Mouse (Mus musculus) B cell, adult 2 months (primary cell): ENCODE results near the gene Nrap.
"Not testable (repeated sequence)": the region's sequence is repeated elsewhere in the genome, so short reads cannot be mapped to it uniquely, and the experiment has no call there.

Experiments
- DNase-seq, 2 experiments: peaks; one replicate each; pipeline ENCODE4 v3.0.0; 2022

The Nrap gene

GRCm38 (mm10) chr19:56389879-56390278 lies at the start of gene Nrap:
Nrap (minus strand) TSS chr19:56390037.
- DNase-seq: no peak

DNA sequence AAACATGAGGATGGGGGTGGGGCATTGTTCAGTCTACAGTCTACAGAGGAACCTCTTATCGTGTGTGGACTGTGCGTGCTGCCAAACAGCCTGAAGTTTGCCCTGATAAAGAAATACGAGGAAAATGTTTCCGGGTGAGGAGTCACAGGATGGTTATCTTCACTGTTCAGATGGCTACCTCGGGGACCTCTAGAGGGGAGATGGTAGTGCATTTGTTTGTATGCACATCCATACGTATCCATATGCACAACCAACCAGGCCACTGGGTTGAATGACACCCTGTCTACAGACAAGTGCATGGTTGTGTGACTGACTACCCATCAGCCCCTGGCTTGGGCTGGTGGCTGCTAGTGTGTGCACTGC lies 49.2 kb upstream of the Nrap start:
- DNase-seq: no peak

DNA sequence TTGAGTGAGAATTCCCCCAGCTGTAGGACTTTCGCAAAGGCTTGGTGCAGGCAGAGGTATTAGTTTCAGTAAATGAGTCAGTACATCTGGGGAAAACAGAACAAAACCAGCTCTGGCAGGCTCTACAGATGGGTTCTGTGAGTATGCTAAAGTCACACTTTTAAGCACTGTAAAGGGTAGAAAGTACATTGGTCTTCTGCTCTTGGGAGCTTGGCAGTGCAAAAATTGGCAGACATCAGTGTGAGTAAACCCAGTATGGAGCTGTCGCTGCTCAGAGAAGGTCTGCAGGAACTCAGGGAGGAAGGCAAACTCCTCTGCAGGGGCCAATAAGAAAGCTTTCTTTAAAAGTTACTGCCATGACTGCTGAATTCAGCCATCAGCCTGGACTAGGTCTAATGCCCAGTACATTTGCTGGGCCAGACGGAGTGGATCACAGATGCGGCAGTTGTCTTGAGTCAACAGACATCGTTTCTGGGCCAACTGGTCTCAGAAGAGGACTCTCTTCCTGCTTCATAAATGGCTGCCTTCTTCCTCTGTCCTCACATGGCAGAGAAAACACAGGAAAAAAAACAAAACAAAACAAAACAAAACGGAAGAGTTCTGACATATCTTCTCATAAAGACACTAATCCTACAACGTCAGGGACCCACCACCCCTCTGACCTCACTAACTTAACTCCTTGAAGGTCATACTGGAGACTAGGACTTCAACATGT lies 48.7 kb upstream of the Nrap start:
- DNase-seq: no peak

- DNase-seq: no peak
These were observed 46.5 kb upstream of the Nrap start for GRCm38 (mm10) chr19:56436380-56436779.

- DNase-seq: no peak
These were observed 43.7 kb upstream of the Nrap start for GRCm38 (mm10) chr19:56433581-56433980.

- no peak for DNase-seq
These were observed 42.9 kb upstream of the Nrap start for GRCm38 (mm10) chr19:56432706-56433105.

DNA sequence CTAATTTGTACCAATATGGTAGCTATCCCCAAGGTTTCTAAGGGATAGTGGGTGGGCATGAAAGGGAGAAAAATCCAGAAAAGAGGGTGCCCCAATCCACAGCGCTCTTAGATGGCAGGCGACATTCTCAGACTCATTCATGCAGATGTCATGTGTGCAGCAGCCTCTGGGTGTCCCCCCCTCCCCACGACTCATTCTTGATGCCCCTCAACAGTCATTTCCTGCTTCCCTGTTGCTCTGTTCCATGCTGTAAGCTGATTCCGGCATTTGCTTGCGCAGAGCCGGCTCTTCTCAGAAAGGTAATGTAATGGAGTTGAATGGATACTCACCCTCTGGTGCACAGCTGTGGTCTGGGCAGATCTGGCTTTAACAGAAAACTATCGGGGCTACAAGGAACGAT lies 40.5 kb upstream of the Nrap start:
- DNase-seq: no peak

DNA sequence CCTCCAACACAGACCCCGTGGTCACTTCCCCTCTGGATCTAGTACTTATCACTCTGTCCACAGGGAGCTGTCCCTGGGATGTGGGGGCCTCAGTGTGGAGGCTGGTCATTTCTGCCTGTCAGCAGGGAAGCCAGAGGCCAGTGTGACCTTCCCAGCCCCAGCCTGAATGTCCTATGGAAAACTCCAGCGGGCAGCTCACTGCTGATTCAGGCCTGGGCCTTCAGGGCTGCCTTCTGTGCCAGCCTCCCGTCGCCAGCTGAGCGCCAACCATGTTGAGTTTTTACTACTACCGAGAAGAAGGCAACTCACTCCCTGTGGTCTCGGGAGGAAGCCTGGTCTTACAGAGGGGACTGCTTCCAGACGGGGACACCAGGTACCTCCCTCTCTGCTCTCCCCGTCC lies 35.7 kb upstream of the Nrap start:
- no peak for DNase-seq

DNA sequence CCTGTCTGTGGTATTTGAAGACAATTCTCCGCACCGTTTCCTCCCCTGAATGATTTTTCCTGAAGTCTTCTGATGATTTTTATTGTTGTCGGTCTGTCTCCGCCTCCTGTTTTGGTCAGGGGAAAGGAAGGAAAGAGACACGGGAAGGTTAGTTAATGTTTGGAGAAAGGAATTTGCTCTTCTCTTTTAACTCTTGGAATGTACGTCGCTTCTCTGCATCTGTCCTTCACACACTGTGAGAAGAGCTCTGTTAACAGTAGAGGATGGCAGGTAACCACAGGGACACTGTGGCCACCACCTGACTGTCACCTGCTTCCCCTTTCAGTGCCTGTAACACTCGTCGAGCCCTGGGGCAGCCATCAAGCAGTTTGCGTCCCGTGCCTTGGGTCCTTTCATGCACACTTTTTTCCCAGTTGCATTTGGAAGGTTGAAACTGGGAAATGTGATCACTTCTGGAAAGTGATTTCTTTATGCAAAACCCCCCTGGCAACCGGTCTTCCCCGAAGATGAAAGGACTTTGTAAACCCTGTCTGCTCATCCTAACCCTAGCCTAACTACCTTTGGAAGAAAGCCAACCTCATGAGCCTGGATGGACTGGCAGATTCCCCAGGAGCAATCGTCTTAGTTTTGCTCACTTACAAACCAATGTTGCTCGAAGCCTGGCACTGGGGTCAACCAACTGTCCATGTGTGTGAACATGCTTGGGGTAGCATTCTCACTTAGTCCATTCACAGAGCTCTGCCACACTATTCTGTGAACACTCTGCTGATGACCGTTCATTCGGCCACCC lies 35.0 kb upstream of the Nrap start:
- DNase-seq: no peak

DNA sequence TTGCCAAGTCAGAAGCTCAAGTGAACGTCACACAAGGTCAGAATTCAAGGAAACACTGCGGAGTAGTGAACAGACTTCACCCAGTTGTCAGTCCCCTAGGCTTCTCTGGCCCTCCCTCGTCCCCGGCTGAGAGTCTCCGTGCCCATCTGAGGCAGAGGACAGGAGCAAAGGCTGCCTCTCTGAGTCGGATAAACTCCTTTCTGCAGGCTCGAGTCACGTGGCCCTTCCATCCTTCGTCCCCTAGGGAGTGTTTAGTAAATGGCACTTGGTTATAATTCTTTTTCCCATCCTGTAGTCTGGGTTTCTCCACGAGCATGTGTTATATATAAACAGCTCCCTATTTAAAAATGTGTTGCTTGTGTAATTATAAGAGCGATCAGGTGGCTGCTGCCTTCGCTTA lies 33.5 kb upstream of the Nrap start:
- no peak for DNase-seq

- peak; percentile 76 to 80 for DNase-seq
These were observed 32.9 kb upstream of the Nrap start for GRCm38 (mm10) chr19:56422476-56423338.

GRCm38 (mm10) chr19:56420345-56420744 lies 30.5 kb upstream of the Nrap start:
- no peak for DNase-seq

- no peak for DNase-seq
These were observed 29.6 kb upstream of the Nrap start for GRCm38 (mm10) chr19:56419452-56419851.

DNA sequence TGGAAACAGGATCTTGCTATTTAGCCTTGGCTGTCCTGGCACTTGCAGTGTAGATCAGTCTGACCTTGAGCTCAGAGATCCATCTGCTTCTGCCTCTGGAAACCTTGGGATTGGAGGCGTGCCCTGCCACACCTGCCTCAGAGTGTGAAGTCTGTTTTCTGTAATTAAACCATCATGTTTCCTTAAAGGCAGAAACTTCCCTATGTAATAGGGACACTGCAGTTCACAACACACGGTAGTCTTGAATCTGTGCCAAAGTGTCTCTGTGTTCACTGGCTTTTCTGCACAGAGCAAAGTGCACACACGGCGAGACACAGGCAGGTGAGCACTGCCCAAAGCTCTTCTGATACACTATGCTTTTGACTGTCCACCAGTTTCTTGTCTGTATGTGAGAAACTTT lies 28.6 kb upstream of the Nrap start:
- DNase-seq: no peak

GRCm38 (mm10) chr19:56409884-56410283 lies 20.0 kb upstream of the Nrap start:
- DNase-seq: not testable (repeated sequence)

GRCm38 (mm10) chr19:56406581-56406980 lies 16.7 kb upstream of the Nrap start:
- DNase-seq: no peak

GRCm38 (mm10) chr19:56405824-56406223 lies 16.0 kb upstream of the Nrap start:
- DNase-seq: no peak

GRCm38 (mm10) chr19:56401864-56402263 lies 12.0 kb upstream of the Nrap start:
- no peak for DNase-seq

DNA sequence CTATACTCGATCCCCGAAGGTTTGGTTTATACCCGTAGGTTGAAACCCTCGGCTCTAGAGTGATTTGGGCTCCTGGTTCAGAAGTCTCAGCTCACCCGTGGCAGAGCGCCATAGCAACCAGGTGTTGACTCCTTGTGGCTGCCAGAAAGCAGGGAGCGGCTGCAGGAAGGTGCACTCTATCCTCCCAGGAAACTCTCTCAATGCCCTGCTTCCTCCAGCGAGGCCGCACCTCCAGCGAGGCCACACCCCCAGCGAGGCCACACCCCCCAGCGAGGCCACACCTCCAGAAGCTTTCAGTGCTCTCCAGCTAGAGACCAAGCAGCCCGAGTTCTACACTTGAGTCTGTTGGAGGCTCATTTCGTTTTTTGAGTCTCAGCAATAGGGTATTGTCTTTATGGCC lies 10.4 kb upstream of the Nrap start:
- peak; percentile 92 to 94 for DNase-seq

DNA sequence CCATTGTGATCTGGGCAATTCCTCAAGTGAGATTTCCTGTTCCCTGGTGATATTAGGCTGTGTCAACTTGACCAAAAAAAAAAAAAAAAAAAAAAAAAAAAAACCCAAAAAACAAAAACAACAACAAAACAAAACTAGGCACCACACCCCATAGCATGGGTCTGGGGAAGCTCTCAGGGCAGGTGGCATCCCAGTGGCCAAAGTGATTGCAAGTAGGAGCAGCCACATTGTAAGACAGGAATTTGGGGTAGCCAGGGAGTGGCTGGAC lies 8.6 kb upstream of the Nrap start:
- DNase-seq: no peak

DNA sequence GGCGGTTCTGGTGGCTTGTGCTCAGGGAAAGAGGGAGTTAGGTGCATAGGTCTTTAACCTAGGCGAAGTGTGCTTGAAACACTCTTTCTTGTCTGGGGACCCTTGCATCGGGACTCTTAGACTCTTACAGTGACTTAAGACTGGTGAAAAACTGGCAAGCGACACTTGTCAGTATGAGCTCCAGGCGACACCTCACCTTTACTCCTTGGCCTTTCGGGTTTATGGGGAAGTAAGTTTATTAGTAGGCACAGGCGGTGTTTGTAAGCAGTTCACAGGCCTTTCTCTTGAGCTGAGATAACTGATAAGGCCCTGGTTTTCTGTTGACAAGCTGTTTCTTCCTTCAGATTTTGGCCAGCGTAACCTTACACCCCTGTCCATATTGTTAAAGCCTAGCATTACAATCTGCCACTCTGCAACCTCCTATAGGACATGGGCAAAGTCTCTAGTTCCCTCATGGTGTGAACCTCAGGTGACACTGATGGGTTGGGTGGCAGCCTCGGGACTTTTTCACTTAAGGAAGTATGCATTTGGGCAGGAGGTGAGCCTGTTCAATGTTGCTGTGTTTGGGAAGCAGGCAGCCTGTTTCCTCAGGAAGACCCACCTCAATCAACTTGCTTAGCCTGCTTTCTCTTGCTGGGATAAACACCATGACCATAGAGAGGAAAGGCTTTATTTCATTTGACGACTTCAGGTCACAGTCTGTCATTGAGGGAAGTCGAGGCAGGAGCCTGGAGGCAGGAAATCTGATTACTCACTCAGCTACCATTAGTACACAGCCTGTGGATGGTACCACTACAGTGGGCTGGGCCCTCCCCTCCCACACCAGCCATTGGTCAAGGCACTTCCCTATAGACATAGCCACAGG lies 8.1 kb upstream of the Nrap start:
- DNase-seq: peak; percentile 19 to 33

DNA sequence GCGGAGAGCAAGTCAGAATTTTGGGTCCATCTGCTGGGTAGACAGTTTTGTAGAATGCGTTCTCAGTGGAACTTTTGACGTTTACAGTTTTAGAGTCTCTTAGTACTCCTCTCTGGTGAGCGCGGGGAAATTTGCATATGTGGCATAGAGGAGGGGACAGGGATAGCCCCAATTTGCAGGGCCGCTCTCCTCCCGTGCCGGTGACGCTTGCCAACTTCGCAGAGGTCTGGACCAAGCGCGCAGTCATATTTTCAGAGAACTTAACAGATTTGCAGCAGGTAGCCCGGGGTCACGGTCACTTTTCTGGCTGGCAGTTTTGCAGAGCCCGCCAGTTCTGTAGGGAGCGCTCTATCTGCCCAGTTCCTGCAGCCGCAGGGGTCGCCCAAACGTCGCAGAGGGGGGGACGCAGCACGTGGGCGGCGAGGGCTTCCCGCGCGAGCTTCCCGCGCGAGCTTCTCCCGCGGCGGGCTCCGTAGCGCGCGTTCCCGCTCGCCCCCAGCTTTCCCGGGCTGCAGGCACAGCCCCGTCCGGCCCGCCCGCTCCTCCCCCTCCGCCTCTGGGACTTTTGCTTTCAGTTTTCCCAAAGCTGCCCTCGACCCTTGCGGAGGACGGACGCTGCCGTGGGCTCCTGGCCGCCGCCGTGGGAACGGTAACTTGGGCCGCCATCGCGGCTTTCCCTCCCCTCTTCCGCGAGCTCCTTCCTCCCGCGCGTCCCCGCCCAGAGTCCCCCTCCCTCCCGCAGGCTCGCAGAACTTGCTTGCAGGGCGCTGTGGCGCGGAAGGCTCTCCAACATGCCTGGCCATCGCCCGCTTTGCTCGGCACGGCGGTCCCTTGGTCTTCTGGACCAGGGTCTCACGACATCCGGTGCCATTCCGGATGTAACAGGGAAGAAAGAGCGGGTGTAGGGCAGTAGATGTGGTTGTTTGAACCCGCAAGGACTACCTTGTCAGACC lies 7.1 kb upstream of the Nrap start, which contains the start of gene Casp7:
Gene Casp7 (plus strand): TSS at position 461 of the 953 bp plus-strand sequence.
- peak; percentile 75 to 76 for DNase-seq
